Mouse (Mus musculus): Measurements from ENCODE around the gene Wrap73.
A peak's percentile ranks its signal among the peaks of the same experiment; 100 is the strongest.

The Wrap73 gene

DNA sequence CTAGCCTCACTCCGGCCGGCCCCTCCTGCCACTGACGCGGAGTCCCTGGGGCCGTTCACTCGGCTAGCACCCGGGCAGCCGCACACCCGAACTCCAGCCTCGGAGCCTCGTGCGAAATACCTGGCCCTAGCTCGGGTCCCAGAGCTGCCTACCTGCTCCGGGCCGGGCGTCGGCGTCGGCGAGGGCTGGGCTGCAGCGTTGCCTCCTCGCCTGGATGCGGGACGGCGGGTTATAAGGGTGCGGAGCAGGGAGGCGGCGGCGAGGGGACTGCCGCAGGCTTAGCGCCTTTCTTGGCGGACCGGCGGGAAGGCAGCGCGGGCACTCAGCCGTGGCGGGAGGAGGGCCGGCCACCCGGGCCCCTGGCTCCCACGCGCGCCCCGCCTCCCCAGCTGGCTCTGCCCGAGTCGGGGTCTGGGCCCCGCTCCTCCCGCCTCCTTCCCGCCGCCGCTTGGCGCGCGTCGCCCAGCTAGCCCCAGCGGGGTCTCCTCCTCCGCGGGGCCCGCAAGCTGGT is 2.4 kb upstream of the Wrap73 start:
- no peak for DNase-seq (ENCODE audit: low read depth, low spot score)

DNA sequence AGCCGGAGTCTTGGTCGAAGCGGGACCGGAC is 2.2 kb upstream of the Wrap73 start, which contains the start of gene Trp73:
Gene Trp73 (minus strand): TSS at position 27 of the 31 bp plus-strand sequence.
- no peak for DNase-seq (ENCODE audit: low read depth, low spot score)

DNA sequence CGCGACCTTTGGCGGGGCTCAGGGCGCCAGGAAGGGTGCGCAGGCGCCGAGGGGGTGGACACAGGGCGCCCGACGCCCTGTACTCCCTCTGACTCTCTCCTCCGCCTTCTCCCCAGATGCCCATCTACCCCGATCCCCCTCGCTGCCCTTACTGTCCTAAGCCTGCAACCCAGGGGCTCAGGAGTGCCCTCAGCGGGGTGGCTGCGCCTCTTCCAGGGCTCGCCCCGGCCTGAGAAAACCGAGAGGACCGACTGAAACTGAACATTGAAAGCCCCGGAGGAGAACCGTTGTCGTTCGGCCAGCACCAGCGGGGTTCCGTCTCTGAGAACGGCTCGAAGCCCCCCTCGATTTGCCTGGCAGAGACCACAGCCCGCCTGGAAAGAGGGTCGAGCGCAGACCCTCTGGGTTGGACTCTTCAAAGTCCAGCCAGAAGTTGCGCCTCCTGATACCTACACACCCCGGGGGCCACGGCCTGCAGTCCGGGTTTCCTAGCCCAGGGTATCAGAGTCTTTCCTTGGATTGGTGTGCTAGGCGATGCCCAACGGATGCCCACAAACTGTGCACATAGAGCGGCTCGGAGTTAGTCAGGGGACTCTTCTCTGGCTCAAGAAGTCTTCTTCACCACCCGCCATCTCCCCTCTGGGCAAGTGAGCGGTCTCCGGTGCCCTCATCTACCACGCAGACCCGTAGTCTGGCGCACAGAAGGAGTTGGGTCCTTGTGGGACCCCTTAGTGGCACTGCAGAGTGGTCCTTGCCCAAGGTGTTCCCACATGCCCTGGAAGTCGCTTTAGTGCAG is 1.8 kb upstream of the Wrap73 start:
- no peak for DNase-seq (ENCODE audit: low read depth, low spot score)

DNA sequence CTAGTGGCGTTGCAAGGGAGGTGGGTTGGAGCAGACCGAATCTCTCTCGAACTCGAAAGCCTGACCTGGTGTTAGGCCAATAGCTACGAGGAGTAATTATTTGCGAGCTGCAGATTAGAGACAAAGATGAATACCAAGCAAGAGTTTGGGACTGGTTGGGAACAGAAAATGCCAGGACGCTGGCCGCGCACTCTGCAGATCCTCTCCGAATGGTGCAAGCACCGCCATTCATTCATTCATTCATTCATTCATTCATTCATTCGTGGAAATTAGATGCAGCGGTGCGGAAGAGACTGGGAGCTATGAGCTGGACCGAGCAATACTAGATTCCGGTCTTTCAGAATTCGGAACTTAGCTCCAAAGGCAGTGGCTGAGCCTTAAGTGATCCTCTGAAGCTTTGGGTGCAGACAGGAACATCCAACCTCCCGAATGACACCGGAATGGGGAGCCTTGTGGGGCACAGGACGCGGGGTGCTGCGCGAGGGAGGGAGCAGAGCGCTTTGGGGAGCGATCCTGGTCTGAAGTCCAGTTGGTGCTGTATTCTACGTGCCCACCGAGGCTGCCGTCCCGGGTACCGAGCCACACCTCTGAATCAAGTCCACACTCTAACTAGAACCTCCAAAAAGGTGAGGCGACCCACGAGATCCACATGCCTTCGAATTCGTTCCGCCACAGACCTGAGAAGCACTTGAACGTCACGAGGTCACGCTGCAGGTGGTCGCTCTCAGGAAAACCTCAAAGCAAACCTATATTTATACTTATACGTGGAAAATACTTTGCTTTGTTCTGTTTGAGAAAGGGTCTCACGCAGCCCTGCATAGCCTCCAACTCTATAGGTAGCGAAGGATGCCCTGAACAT is 934 bp upstream of the Wrap73 start:
- DNase-seq (ENCODE audit: low read depth, low spot score) = no peak

DNA sequence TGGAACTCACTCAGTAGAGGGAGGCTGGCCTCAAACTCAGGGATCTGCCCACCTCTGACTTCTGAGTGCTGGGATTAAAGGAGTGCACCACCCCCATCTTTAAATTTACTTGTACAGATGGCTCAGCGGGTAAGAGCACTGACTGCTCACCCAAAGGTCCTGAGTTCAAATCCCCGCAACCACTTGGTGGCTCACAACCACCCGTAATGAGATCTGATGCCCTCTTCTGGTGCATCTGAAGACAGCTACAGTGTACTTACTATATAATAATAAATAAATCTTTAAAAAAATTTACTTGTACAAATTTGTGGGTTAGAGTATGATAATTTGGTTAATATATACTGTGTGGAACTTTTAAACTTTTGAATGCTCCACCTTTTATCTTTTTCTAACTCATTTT is 2.5 kb downstream of the Wrap73 start:
- DNase-seq (ENCODE audit: low read depth, low spot score) = no peak

DNA sequence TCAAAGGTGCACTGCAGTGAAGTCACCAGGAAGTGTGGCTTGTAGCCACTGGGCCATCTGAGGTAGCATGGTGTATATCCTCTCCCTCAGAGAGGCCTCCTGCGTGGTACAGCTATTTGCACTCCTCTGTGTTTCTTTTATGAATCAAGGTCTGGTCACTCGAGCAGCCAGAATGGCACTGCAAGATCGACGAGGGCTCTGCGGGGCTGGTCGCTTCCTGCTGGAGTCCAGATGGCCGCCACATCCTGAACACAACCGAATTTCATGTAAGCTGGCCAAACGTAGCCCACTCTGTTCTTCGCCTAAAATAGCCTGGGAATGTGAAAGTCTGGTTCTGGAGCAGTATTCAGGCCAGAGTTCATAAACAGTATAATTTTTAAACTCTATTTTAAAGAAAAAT is 4.2 kb downstream of the Wrap73 start:
- no peak for DNase-seq (ENCODE audit: low read depth, low spot score)

DNA sequence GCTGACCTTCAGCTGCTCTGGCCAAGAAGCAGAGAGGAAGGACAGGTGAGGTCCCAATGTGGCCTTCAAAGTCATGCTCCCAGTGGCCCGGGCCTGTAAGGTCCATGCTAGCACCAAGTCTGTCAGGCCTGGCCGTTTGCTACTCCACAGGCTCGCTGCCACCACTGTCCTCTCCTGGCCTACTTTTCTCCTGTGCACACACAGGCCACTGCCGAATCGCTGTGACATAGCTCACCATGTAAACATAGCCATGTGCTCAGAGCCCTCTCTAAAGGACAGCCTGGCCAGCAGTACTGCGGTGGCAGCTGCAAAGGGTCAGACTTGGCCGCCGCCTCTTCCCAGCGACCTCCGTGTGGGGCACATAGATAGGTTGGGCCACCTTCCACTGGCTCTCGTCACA is 11.9 kb downstream of the Wrap73 start:
- no peak for DNase-seq (ENCODE audit: low read depth, low spot score)

DNA sequence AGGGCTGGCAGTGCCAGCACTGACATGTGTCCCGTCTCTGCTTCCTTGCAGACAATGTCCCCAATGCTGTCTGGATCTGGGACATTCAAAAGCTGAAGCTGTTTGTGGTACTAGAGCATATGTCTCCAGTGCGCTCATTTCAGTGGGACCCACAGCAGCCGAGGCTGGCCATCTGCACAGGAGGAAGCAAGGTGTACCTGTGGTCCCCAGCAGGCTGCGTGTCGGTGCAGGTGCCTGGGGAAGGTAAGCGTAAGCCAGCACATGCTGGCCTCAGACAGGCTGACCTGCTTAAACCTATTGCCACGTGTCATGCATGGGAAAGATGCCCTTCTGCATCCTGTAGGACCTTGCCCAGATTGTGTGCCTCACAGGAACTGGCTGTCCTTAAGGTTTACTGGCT is 13.9 kb downstream of the Wrap73 start:
- no peak for DNase-seq (ENCODE audit: low read depth, low spot score)

DNA sequence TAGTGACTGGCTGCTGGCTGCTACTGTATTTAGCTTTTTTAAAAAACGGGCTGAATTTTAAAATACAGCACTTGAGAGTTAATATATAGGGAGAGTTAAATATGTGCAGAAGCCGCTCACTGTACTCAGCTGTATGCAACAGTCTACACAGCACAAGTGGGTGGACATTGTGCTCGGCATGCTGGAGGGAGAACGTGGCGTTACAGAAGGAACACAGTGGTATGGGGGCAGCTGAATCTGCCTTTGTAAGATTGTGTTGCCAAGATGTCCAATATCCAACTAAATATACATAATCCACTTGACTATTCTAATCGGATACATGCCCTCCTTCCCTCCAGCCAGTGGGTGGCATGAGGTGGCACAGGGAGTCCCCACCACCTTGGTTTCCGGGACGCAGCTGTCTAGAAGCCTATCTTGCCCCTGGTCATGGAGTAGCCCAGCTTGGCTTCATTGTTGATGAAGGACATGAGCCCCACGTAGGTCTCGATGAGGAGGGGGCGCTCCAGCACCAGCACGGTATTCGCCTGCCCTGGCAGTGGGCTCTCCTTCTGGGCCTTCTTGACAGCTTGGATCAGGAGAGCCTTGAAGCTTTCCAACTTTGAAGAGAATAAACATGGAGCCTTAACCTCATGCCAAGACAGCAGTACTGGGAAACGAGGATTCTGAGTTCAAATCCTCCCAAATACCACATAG is 15.9 kb downstream of the Wrap73 start:
- no peak for DNase-seq (ENCODE audit: low read depth, low spot score)

DNA sequence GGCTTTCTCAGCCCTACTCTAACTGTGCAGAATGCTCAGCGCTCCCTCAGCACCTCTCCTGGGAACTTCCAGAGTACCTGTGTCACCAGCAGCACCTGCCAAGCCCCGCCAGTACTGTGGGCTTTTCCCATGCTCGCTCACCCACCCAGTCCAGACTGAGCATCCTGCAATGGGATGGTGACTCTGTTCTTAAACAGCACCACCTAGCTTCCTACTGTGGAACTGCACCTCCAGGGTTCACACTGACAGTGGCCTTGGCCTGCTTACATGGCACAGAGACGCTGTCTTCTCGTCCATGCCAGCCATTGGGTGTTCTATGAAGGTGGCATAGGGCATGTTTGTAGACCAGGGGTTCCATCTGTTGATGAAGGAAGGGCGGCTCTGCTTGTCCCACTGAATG is 16.8 kb downstream of the Wrap73 start:
- peak; percentile 79 for DNase-seq (ENCODE audit: low read depth, low spot score)

DNA sequence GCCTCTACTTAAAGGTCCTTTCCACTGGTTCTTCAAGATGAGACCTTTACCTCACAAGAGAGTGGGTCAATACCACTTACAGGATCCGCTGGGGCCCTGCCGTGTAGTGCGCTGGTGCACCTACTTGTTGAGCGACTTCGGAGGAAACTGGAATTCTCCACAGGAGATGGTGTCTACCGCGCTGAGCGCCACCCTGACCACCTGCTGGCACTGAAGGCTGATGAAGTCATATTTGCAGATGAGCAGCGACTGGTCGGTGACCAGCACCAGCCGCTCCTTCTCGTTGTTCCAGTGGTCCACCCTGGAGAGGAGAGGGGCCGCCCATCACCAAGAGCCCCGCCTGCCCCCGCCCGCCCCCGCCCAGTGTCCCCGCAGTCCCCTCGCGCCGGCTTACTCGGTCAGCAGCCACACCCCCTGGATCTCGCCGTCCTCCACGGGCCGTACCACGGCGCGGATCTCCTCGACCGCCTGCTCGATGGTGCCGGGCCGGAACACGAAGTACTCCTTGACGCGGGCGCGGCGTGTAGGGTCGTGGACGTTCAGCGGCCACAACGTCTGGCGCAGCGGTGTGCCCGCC is 17.9 kb downstream of the Wrap73 start:
- DNase-seq (ENCODE audit: low read depth, low spot score) = no peak

DNA sequence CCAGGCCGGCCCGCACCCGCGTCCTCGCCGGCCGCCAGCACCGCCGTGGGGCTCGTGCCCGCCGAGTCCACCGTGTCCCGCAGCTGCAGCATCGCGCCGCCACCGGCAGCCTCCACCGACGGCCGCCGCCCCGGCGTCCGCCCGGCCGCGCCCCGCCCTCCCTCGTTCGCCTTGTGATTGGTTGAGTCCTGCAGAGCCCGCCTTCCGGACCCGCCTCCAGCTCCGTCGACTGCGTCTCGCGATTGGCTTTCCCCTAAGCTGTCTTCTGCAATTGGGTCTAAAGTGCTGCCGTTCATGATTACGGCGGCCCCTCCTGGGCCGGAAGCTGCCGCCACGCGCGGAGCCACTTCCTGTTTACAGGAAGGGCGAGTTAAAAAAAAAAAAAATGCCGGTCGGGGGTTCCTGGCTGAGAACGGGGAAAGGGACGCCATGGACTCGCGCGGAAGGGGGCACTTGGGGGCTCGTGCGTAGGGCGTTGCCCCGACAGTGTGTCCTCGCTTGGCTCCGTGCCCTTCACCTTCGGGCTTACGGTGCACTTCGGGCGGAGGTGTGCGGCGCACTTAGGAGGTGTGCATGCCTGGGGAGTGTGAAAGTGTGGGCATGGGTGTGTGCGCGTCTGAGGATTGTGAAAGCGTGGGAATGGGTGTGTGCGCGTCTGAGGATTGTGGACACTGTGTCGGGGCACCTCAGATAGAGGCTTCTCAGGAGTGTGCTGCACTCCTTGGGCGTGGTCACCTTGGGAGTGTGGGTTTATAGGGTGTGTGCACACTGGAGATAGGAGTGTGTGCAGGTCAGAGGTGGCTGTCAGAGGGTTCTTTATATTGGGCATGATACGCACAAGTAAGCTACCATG is 18.6 kb downstream of the Wrap73 start, which contains the start of gene Tprgl:
Gene Tprgl (minus strand): TSS at position 129 of the 853 bp plus-strand sequence.
- peak; percentile 95 for DNase-seq (ENCODE audit: low read depth, low spot score)

DNA sequence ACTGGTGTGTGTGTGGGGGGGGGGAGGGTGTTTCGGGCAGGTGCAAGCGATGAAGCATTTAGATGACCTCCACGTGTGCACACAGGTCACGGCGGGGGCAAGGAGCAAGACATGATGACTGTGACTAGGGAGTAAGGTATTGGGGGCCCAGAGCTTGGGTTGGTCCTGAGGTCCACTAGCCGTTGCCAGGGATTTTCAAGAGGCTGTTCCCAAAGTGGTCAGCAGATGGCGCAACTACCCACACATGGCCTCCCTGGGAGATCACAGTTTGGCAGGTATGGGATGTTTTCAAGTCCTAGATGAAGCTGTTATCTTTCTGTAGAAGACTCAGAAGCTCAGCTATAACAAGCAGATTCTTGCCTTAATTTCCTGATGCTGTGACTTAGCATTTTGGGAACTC is 21.1 kb downstream of the Wrap73 start:
- no peak for DNase-seq (ENCODE audit: low read depth, low spot score)

DNA sequence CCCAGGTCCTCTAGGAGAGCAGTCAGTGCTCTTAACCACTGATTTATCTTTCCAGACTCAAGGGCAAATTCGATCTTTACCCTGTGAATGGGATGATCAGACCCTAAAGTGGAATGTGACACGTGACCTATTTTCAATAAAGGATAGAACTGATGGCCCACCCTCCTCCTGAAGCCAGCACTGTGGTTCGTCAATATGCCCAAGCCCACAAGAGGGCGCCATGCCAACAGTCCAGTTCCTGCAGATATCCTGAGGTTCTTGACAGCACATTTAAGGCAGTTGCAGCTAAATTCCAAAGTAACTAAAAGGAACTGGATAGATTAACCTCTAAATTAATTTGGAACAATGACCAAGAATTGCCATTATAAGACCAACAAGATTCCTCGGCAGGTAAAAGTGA is 24.9 kb downstream of the Wrap73 start:
- no peak for DNase-seq (ENCODE audit: low read depth, low spot score)

DNA sequence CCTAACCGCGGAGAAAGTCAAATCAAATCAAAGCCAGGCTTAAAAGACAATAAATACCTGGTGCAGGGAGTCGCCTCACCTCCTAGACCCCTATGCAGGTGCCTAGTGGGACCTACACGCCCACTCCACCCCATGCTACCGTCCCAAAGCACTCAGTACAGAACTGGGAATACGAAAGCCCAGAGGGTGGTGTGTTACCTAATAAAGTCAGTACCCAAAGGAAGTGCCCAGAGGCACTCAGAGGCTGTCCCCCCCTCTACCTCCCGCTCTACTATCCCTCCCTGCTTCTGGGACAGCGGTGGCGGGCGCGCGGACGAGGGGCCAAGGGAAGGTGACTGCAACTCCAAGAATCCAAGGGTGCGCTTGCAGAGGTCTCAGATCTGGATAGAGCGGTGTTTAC is 27.8 kb downstream of the Wrap73 start:
- DNase-seq (ENCODE audit: low read depth, low spot score) = no peak

DNA sequence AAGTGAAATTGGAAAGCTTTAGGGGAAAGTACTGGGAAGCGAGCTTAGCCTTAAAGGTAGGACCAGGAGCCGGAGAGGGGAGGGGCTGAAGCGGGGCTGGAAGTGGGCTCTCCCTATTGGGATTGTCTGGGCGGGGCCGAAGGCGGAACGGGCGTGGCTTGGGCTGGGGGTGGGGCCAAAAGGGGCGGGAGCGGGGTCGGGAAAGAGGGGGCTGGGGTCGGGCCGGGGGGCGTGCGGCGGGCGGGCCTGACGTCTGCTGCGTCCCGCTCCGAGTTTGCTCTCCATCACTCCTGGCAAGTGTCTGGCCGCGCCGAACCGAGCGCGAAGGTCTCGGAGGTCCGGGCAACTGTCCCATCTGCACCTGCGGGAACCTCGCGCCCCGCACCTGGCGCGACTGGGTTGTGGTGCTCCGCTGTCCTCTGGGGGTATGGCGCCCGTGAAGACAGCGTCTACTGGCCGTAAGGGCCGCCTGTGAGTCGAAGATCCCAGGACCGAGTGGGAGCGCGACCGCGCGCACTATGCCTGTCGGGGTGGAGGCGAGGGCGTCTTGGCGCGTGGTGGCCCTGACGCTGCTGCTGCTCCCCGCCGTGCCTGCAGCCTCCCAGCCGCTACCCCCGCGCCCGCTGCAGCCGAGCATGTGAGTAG is 28.5 kb downstream of the Wrap73 start, which contains the start of gene Megf6:
Gene Megf6 (plus strand): TSS at position 225 of the 645 bp plus-strand sequence.
- DNase-seq (ENCODE audit: low read depth, low spot score) = peak; percentile 77

DNA sequence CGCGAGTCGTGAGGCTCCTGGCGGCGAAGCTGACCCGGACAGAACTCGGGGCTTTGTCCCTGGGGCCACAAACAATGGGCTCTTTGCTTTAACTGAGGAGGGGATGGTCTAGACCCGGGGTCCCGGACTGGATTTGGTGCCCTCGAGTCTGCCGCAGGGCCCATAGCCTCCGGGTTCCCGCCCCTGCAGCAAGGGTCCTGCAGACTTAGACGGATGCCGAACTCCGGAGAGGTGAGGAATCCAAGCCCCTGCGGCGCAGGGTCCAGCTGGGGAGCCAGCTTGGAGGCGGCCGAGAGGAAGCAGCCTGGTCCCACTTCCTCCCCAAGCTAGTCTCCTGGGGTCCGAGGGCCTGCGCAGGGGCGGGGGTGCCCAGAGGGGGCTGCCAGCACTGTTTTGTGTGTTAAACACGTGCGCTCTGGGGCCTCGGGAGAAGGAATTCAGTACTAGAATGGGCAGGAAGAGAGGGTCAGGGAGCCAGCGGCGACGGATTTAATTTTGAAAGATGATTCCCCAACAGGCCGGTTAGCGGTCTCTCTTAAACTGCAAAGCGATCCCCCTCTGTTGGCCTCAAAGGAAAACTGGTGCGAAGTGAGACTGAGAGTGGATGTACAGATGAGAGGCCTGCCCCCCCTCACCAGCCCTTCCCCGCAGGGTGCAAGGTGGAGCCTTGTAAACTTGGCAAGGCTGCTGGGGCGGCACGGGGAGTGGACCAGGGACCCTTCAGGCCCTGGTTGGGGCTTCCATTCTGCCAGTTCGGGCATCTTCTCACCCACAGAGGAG is 29.2 kb downstream of the Wrap73 start:
- no peak for DNase-seq (ENCODE audit: low read depth, low spot score)

DNA sequence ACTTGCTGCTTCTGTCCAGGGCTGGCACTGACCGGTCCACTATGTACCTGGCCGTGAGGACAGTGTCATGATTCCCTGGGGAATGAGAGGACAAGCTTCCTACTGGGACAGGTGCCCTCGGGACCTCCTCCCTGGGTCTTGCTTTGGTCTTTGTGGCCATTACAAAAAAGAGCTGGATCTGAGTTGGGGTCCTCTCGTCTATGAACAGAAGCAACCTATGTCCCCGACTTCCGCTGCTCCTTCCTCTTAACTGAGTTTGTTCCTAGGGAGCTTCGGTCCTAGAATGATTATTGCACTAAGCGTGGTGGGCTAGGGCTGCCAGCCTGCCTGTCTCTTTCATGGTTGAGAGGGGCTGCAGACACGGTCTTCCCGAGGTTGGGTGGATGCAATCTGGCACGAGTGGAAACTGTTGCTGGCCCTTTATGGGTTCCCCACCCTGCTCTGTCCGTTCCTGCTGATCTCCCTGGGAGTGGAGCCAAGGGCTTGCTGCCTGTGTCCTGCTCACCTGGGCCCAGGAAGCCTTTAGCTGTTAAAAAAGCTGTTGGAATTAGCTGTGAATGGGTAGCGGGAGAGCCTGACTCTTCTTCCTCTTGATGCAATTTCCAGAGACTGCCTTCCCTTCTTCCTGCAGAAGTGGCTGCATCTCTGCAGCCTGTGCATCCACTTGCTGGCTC is 29.9 kb downstream of the Wrap73 start:
- DNase-seq (ENCODE audit: low read depth, low spot score) = no peak

DNA sequence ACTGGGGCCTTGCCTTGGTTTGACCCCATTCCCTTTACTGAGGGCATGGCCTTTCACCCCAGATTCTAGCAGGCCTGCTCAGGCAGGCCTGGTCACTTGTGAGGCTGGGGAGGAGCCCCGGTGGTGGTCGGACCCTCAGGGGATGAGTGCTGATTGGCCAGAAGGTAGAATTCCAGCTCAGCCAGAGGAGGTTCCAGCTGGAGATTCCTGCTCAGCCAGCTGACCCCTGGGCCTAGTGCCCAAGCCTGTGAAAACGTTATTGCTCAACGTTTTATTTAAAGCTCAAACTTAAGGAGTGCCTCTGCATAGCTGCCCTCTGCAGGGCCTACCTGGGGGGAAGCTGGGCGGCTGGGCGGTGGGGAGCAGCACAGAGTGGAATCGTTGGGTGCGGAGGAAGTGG is 35.1 kb downstream of the Wrap73 start:
- no peak for DNase-seq (ENCODE audit: low read depth, low spot score)

All from embryo, embryonic 11.5 days (tissue).